ENCODE assay signal across 11 mouse cellular contexts in genomic region chr6:42372001-42372400, GRCm38 (mm10). TPM values are rescaled to one million over a fixed set of nuclear protein-coding genes. Genes with fewer than 3 reads are reported as not detected.
DNase-seq lines count a peak whose midpoint lies in the region; ATAC-seq and TF ChIP-seq lines count a peak whose summit lies in the region.
"Had no signal": no experiment of that assay in that cellular context is flagged by ENCODE, and none has a peak within 500 bp of the region (broad histone marks: within the 10 kb centered on the region; RNA-seq: fewer than 3 reads in every experiment).

No protein-coding gene starts in this region.

- peak overlapping the region; percentile 87 for H3K4me2 ChIP-seq in lung, postnatal 0 days (replicated peaks; ENCODE audit: low read depth, low read length)
- H3K4me2 ChIP-seq in hindbrain, postnatal 0 days (ENCODE audit: low read depth, low read length) = no peak overlapping the region
- no peak overlapping the region for H3K4me2 ChIP-seq in neural tube, embryonic 14.5 days (ENCODE audit: low read depth, low read length)

- TF ChIP-seq CTCF in lung, postnatal 0 days (IDR thresholded peaks at IDR 0.05) = no peak
- no peak for TF ChIP-seq CTCF in hindbrain, postnatal 0 days (IDR thresholded peaks at IDR 0.05; ENCODE audit: low read depth)

- peaks cover 14% of the 10 kb centered on the region for H3K4me1 ChIP-seq in lung, postnatal 0 days (ENCODE audit: insufficient read depth, low read depth, low read length)
- peaks cover 10% of the 10 kb centered on the region for H3K4me1 ChIP-seq in hindbrain, postnatal 0 days (ENCODE audit: insufficient read depth, low read length)
- H3K4me1 ChIP-seq in neural tube, embryonic 14.5 days (ENCODE audit: control insufficient read depth, insufficient read depth, low read length) = 0 out of 2 replicates have a peak, but pooled peaks cover 4% of the 10 kb centered on the region

- H3K4me3 ChIP-seq in lung, postnatal 0 days (ENCODE audit: low read depth, low read length) = peak overlapping the region; percentile 57
- no peak overlapping the region for H3K4me3 ChIP-seq in hindbrain, postnatal 0 days (ENCODE audit: low read length)
- no peak overlapping the region for H3K4me3 ChIP-seq in neural tube, embryonic 14.5 days (ENCODE audit: low read depth, low read length)
- H3K4me3 ChIP-seq: layer of hippocampus, adult 2 months had no signal

- ATAC-seq in lung, postnatal 0 days = no peak
- 0 out of 2 replicates have a peak, but pooled peaks have one; percentile 11 for ATAC-seq in hindbrain, postnatal 0 days
- peak; percentile 33; the same call in 1 of the 2 replicates for ATAC-seq in neural tube, embryonic 14.5 days (ENCODE audit: low read depth)
- no peak for ATAC-seq in activated CD4-positive, CD25-positive, alpha-beta regulatory T cell, adult 4 months

- no peaks in the 10 kb centered on the region for H3K9me3 ChIP-seq in lung, postnatal 0 days (ENCODE audit: low read length)
- H3K9me3 ChIP-seq in hindbrain, postnatal 0 days (ENCODE audit: low read length) = no peaks in the 10 kb centered on the region
- H3K9me3 ChIP-seq in neural tube, embryonic 14.5 days (ENCODE audit: control insufficient read depth, low read length) = no peaks in the 10 kb centered on the region
- H3K9me3 ChIP-seq: midbrain, embryonic 12.5 days had no signal

- H3K36me3 ChIP-seq in lung, postnatal 0 days (ENCODE audit: insufficient read depth, low read length) = no peaks in the 10 kb centered on the region
- H3K36me3 ChIP-seq in hindbrain, postnatal 0 days (ENCODE audit: insufficient read depth, low read length) = no peaks in the 10 kb centered on the region
- H3K36me3 ChIP-seq in neural tube, embryonic 14.5 days (ENCODE audit: control insufficient read depth, insufficient read depth, low read length) = no peaks in the 10 kb centered on the region
- H3K36me3 ChIP-seq: midbrain, embryonic 12.5 days had no signal

- H3K9ac ChIP-seq in lung, postnatal 0 days (replicated peaks; ENCODE audit: low read depth) = peak overlapping the region; percentile 74; the same call in 1 of the 2 replicates
- H3K9ac ChIP-seq in hindbrain, postnatal 0 days (replicated peaks; ENCODE audit: low read length) = no peak overlapping the region
- no peak overlapping the region for H3K9ac ChIP-seq in neural tube, embryonic 14.5 days (replicated peaks; ENCODE audit: low read depth, low read length)
- H3K9ac ChIP-seq: midbrain, embryonic 12.5 days had no signal

- 15% methylated on average over 3 of the region's 3 CpGs for WGBS in lung, postnatal 0 days
- 13% methylated on average over 3 of the region's 3 CpGs for WGBS in hindbrain, postnatal 0 days
- 5% methylated on average over 3 of the region's 3 CpGs for WGBS in neural tube, embryonic 14.5 days

- H3K27ac ChIP-seq in lung, postnatal 0 days (ENCODE audit: low read length) = peak overlapping the region; percentile 91
- H3K27ac ChIP-seq in hindbrain, postnatal 0 days = no peak overlapping the region
- no peak overlapping the region for H3K27ac ChIP-seq in neural tube, embryonic 14.5 days (ENCODE audit: low read depth, low read length)
- H3K27ac ChIP-seq: layer of hippocampus, adult 2 months; midbrain, embryonic 12.5 days had no signal

- H3K27me3 ChIP-seq in lung, postnatal 0 days (replicated peaks; ENCODE audit: insufficient read depth, low read length) = no peaks in the 10 kb centered on the region
- H3K27me3 ChIP-seq in hindbrain, postnatal 0 days (ENCODE audit: insufficient read depth, low read length) = 0 out of 2 replicates have a peak, but pooled peaks cover 5% of the 10 kb centered on the region
- H3K27me3 ChIP-seq in neural tube, embryonic 14.5 days (ENCODE audit: control insufficient read depth, insufficient read depth, low read length) = 0 out of 2 replicates have a peak, but pooled peaks cover 5% of the 10 kb centered on the region

- peak; percentile 94 for DNase-seq in heart, adult 11 months
- DNase-seq in heart, adult 9 months (ENCODE audit: low spot score in 2 of 2) = no peak
- DNase-seq in lung, postnatal 0 days (ENCODE audit: low spot score) = no peak
- DNase-seq in lung, adult 18-20 months = no peak
- no peak for DNase-seq in hindbrain, postnatal 0 days (ENCODE audit: low spot score)
- no peak for DNase-seq in layer of hippocampus, adult 9-11 months
- DNase-seq: cerebellum, adult 8-10 months had no signal

- TF ChIP-seq EP300 in lung, postnatal 0 days (IDR thresholded peaks at IDR 0.05) = no peak

RNA-seq across cellular contexts. Expression of gene Epha1, which starts 1.1 kb away (rescaled TPM):
- polyA plus RNA-seq in lung, postnatal 0 days (2015; fragmentation: Nextera tagmentation; extraction: Ambion mirVana) = 21.8 TPM in 2 replicates
- 0.37 and 0.40 TPM in 2 replicates for total RNA-seq in hindbrain, postnatal 0 days (2014; rRNA removed)
- 0.64 and 0.66 TPM in 2 replicates for polyA plus RNA-seq in hindbrain, postnatal 0 days (2015; fragmentation: Nextera tagmentation; extraction: Ambion mirVana)
- 0.15 and 0.33 TPM in 2 replicates for polyA plus RNA-seq in neural tube, embryonic 14.5 days (2014; fragmentation: Nextera tagmentation; extraction: Ambion mirVana)
- under 1 TPM in 1 of 2 experiments, not detected in 1; 0.63 TPM for polyA plus RNA-seq in activated CD4-positive, CD25-positive, alpha-beta regulatory T cell, adult 4 months (2017; shearing (Covaris generic))
- total RNA-seq: layer of hippocampus, adult 2 months had no signal

RNA-seq across cellular contexts. Expression of gene Zyx, which starts 22.6 kb away (rescaled TPM):
- 166 and 183 TPM in 2 replicates for polyA plus RNA-seq in lung, postnatal 0 days (2015; fragmentation: Nextera tagmentation; extraction: Ambion mirVana)
- 62.6 and 63.9 TPM in 2 replicates for total RNA-seq in hindbrain, postnatal 0 days (2014; rRNA removed)
- polyA plus RNA-seq in hindbrain, postnatal 0 days (2015; fragmentation: Nextera tagmentation; extraction: Ambion mirVana) = 54.1 and 63.2 TPM in 2 replicates
- polyA plus RNA-seq in neural tube, embryonic 14.5 days (2014; fragmentation: Nextera tagmentation; extraction: Ambion mirVana) = 52.7 and 62.4 TPM in 2 replicates
- polyA plus RNA-seq in activated CD4-positive, CD25-positive, alpha-beta regulatory T cell, adult 4 months (2017; shearing (Covaris generic)) = 10 to 100 TPM; 62.8 to 78.6 TPM

RNA-seq across cellular contexts. Expression of gene Tas2r143, which starts 28.0 kb away (rescaled TPM):
- 0.15 TPM in 1 of 2 replicates, not detected in the other for polyA plus RNA-seq in lung, postnatal 0 days (2015; fragmentation: Nextera tagmentation; extraction: Ambion mirVana)
- total RNA-seq in hindbrain, postnatal 0 days (2014; rRNA removed) = not detected in 2 replicates
- not detected in 2 replicates for polyA plus RNA-seq in hindbrain, postnatal 0 days (2015; fragmentation: Nextera tagmentation; extraction: Ambion mirVana)
- not detected in 2 replicates for polyA plus RNA-seq in neural tube, embryonic 14.5 days (2014; fragmentation: Nextera tagmentation; extraction: Ambion mirVana)
- polyA plus RNA-seq in activated CD4-positive, CD25-positive, alpha-beta regulatory T cell, adult 4 months (2017; shearing (Covaris generic)) = not detected
- total RNA-seq: layer of hippocampus, adult 2 months had no signal
- polyA plus RNA-seq: midbrain, embryonic 12.5 days had no signal

RNA-seq across cellular contexts. Expression of gene Tas2r135, which starts 33.2 kb away (rescaled TPM):
- 0.18 TPM in 1 of 2 replicates, not detected in the other for polyA plus RNA-seq in lung, postnatal 0 days (2015; fragmentation: Nextera tagmentation; extraction: Ambion mirVana)
- total RNA-seq in hindbrain, postnatal 0 days (2014; rRNA removed) = not detected in 2 replicates
- not detected in 2 replicates for polyA plus RNA-seq in hindbrain, postnatal 0 days (2015; fragmentation: Nextera tagmentation; extraction: Ambion mirVana)
- polyA plus RNA-seq in neural tube, embryonic 14.5 days (2014; fragmentation: Nextera tagmentation; extraction: Ambion mirVana) = not detected in 2 replicates
- polyA plus RNA-seq in activated CD4-positive, CD25-positive, alpha-beta regulatory T cell, adult 4 months (2017; shearing (Covaris generic)) = under 1 TPM in 1 of 2 experiments, not detected in 1; 0.52 TPM
- total RNA-seq: layer of hippocampus, adult 2 months had no signal
- polyA plus RNA-seq: midbrain, embryonic 12.5 days had no signal

RNA-seq across cellular contexts. Expression of gene Fam131b, which starts 47.6 kb away (rescaled TPM):
- polyA plus RNA-seq in lung, postnatal 0 days (2015; fragmentation: Nextera tagmentation; extraction: Ambion mirVana) = not detected in 2 replicates
- total RNA-seq in hindbrain, postnatal 0 days (2014; rRNA removed) = 56.5 and 61.6 TPM in 2 replicates
- polyA plus RNA-seq in hindbrain, postnatal 0 days (2015; fragmentation: Nextera tagmentation; extraction: Ambion mirVana) = 4.6 and 5.0 TPM in 2 replicates
- 6.9 and 7.1 TPM in 2 replicates for polyA plus RNA-seq in neural tube, embryonic 14.5 days (2014; fragmentation: Nextera tagmentation; extraction: Ambion mirVana)
- not detected for polyA plus RNA-seq in activated CD4-positive, CD25-positive, alpha-beta regulatory T cell, adult 4 months (2017; shearing (Covaris generic))

Comparison
In these comparisons a context has a peak if more than half of its experiments do, and no peak if none do; other contexts are left out.
1. ATAC-seq: peak in hindbrain, postnatal 0 days (single experiment) and neural tube, embryonic 14.5 days (single experiment); none in lung, postnatal 0 days (single experiment) and activated CD4-positive, CD25-positive, alpha-beta regulatory T cell, adult 4 months (single experiment).
2. RNA of gene Epha1, which starts 1.1 kb away (polyA plus RNA-seq): 21.8 TPM in lung, postnatal 0 days; 0.64 to 0.66 TPM in hindbrain, postnatal 0 days, 0.63 TPM in activated CD4-positive, CD25-positive, alpha-beta regulatory T cell, adult 4 months and 0.15 to 0.33 TPM in neural tube, embryonic 14.5 days; every median in the first group is over 10 times any median in the second.